Mouse (Mus musculus) heart, embryonic 16.5 days (tissue): ENCODE data around the gene Triap1. TPM values are rescaled to one million over a fixed set of nuclear protein-coding genes. Genes with fewer than 3 reads are reported as not detected.
A peak's percentile ranks its signal among the peaks of the same experiment; 100 is the strongest.

Experiments used
- ATAC-seq: fragments of 200-750 bp; cut with Nextera tagmentation; replicated peaks from 2 replicates; pipeline ENCODE4 v1.8.0; 2017; ENCODE audit warnings: moderate number of reproducible peaks; ENCODE audit not compliant: insufficient read depth, low FRiP score; ENCODE audit errors: extremely low read depth
- H3K27ac ChIP-seq: fragments of 300-500 bp; sonication (generic); 2 replicates; pipeline ENCODE4 v1.5.1; 2014; ENCODE audit warnings: mild to moderate bottlenecking, low read length, control low read depth, moderate library complexity
- H3K27me3 ChIP-seq: fragments of 300-500 bp; sonication (generic); 2 replicates; pipeline ENCODE4 v1.6.1; 2014; ENCODE audit warnings: low read length, mixed read lengths; ENCODE audit not compliant: control insufficient read depth, insufficient read depth
- H3K36me3 ChIP-seq: fragments of 300-500 bp; sonication (generic); 2 replicates; pipeline ENCODE4 v1.6.1; 2014; ENCODE audit not compliant: control insufficient read depth, insufficient read depth
- H3K4me1 ChIP-seq: fragments of 300-500 bp; sonication (generic); 2 replicates; pipeline ENCODE4 v1.6.1; 2014; ENCODE audit warnings: low read length, mixed read lengths; ENCODE audit not compliant: control insufficient read depth, insufficient read depth
- H3K4me2 ChIP-seq: fragments of 300-500 bp; sonication (generic); 2 replicates; pipeline ENCODE4 v1.6.1; 2014; ENCODE audit warnings: low read depth, mild to moderate bottlenecking, control low read depth, low read length
- H3K4me3 ChIP-seq: fragments of 300-500 bp; sonication (generic); 2 replicates; pipeline ENCODE4 v1.5.1; 2014; ENCODE audit warnings: mild to moderate bottlenecking, control low read depth, low read length
- H3K9ac ChIP-seq: fragments of 300-500 bp; sonication (generic); 2 replicates; pipeline ENCODE4 v1.6.1; 2014; ENCODE audit warnings: low read length, control low read depth
- H3K9me3 ChIP-seq: fragments of 300-500 bp; sonication (generic); replicated peaks from 2 replicates; pipeline ENCODE4 v1.6.1; 2016; ENCODE audit warnings: low read length; ENCODE audit not compliant: control insufficient read depth
- WGBS: fragments of 180-500 bp; shearing (Covaris S2); extraction: QIAGEN DNeasy Blood & Tissue Kit; methylation state at CpG from one replicate; pipeline ENCODE4 v1.1.7; 2014; 5-methylcytosine and 5-hydroxymethylcytosine counted together
- polyA plus RNA-seq: library from polyadenylated mRNA; unstranded; fragments of >200 nt; fragmentation: Nextera tagmentation; extraction: Ambion mirVana; gene quantifications from 2 replicates; pipeline ENCODE4 v1.2.1, GENCODE M21; 2015

Gene Triap1
- polyA plus RNA-seq, 1 experiment from 2014 or later: 39.2 TPM

DNA sequence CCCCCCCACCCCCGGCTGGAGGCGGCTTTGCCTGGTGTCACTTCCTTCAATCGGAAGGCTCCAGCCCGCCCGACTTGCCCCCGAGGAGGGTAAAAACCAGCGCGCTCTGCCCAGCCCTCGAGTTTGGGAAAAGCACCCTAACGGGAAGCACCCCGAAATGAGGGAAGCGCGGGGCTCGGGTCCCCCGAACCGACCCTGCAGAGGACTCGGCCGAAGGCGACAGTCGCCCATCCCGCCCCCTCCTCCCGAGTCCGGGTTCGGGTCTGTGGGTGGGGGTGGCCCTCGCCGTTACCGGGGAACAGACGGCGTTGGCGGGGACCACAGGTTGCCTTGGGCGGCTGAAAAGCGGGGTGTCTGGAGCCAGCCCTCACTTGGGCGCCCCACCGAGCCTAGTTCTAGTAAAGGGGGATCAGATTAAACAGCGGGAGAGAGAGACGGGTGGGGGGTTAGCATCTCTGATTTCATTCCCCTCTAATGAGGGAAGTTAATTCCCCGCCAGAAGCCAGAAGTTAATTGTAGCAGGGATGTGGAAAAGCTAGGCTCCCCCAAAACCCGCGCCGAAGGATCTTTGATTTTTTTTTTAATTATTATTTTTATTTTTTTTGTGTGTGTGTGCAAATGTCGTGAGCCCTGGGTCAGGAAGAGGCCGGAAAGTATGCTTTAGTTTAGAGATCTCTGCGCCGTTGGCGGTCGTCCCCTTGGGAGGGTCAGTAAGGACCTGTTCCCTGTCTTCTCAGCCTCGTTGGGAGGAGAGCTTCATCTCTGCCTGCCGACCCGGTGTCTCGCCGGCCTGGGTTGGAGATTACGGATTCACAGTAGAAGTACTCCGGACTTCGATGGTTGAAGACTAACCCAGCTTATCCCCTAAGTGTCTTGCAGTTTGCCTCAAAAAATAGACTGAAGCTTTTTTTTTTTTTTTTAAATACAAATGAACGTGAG, 13.1 kb upstream of the Triap1 start:
- peak overlapping the region; percentile 96 for H3K4me3 ChIP-seq
- peak overlapping the region; percentile 83 for H3K4me2 ChIP-seq
- peaks cover 36% of the 10 kb centered on the region for H3K4me1 ChIP-seq
- H3K36me3 ChIP-seq: peaks cover 17% of the 10 kb centered on the region
- H3K27me3 ChIP-seq: no peaks in the 10 kb centered on the region
- H3K27ac ChIP-seq: peak overlapping the region; percentile 65
- peak overlapping the region; percentile 97 for H3K9ac ChIP-seq
- ATAC-seq: no peak; the same call in 1 of the 2 replicates
- WGBS: under 1% methylated on average over 52 of the region's 55 CpGs
- H3K9me3 ChIP-seq: no peaks in the 10 kb centered on the region

DNA sequence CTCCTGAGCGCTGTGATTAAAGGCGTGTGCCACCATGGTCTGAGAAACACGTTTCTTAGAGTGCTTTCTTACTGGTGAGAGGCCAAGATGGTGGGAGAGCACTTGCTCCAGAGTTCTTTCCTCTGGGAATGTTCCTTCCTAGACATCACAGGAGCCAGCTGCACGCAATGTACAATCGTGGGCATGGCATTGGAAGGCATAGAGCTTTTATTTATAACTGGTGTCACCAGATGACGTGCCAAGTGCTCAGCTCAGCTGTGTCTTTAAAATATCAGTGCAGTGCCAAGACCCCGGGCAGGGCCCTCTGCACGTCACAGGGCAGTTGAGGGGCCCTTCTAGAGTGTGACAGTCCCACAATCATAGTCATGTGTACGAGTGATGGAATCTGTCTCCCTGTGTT, 10.1 kb upstream of the Triap1 start:
- H3K27ac ChIP-seq: peak overlapping the region; percentile 86
- H3K9me3 ChIP-seq: no peaks in the 10 kb centered on the region
- H3K4me2 ChIP-seq: no peak overlapping the region
- H3K27me3 ChIP-seq: no peaks in the 10 kb centered on the region
- no peak overlapping the region for H3K4me3 ChIP-seq
- 60% methylated on average over 9 of the region's 9 CpGs for whole genome bisulfite sequencing
- peaks cover 37% of the 10 kb centered on the region for H3K36me3 ChIP-seq
- 0 out of 2 replicates have a peak, but pooled peaks have one; percentile 28 for ATAC-seq
- peaks cover 38% of the 10 kb centered on the region for H3K4me1 ChIP-seq
- 0 out of 2 replicates have a peak overlapping the region, but pooled peaks have one; percentile 1 for H3K9ac ChIP-seq

DNA sequence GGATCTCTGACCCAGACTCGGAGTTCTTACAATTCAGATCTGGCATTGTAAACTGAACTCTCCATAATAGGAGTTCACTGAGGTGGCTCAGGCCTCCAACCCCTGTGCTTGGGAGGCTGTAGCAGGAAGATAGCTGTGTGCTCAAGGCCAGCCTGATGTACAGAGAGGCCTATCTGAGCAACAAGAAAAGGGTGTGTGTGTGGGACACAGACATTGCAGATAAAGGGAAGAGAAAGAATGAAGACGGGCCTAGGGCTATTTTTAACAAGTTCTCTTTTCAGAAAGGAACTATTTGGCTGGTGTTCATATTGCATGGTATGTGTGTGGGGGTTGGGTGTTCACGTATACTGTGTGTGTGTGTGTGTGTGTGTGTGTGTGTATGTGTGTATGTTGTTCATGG, 7.4 kb upstream of the Triap1 start:
- Histone ChIP-seq H3K27me3 (no peaks in the 10 kb centered on the region), H3K4me3 (no peak overlapping the region), H3K4me2 (no peak overlapping the region), H3K27ac (peak overlapping the region; percentile 65), H3K36me3 (peaks cover 37% of the 10 kb centered on the region), H3K4me1 (peaks cover 29% of the 10 kb centered on the region), H3K9me3 (no peaks in the 10 kb centered on the region), H3K9ac (no peak overlapping the region)
- peak; percentile 35 for ATAC-seq
- 47% methylated on average over 3 of the region's 3 CpGs for WGBS

DNA sequence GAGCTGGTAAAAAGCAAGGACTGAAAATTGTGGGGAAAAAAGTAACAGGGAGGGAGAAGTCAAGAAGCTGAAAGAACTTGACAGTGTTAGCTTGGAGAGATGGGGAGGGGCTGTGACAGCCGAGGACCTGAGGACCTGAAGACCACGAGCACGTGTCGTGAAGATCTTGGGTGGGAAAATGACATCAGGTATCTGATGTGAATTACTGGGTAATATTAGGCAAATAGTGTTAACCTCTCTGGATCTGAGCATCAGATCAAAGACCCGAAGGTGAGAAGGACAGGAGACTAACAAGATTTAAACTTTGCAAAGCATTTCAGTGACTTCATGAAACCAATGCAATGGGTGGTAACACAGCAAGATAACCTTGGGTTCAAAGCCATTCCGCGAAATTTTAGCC, 1.0 kb upstream of the Triap1 start:
- no peak overlapping the region for H3K27ac ChIP-seq
- H3K9ac ChIP-seq: peak overlapping the region; percentile 96; the same call in 1 of the 2 replicates
- no peak for ATAC-seq
- peak overlapping the region; percentile 86 for H3K4me2 ChIP-seq
- H3K9me3 ChIP-seq: no peaks in the 10 kb centered on the region
- H3K27me3 ChIP-seq: no peaks in the 10 kb centered on the region
- H3K36me3 ChIP-seq: peaks cover 29% of the 10 kb centered on the region
- peaks cover 16% of the 10 kb centered on the region for H3K4me1 ChIP-seq
- H3K4me3 ChIP-seq: peak overlapping the region; percentile 95
- WGBS: 16% methylated on average over 7 of the region's 7 CpGs

DNA sequence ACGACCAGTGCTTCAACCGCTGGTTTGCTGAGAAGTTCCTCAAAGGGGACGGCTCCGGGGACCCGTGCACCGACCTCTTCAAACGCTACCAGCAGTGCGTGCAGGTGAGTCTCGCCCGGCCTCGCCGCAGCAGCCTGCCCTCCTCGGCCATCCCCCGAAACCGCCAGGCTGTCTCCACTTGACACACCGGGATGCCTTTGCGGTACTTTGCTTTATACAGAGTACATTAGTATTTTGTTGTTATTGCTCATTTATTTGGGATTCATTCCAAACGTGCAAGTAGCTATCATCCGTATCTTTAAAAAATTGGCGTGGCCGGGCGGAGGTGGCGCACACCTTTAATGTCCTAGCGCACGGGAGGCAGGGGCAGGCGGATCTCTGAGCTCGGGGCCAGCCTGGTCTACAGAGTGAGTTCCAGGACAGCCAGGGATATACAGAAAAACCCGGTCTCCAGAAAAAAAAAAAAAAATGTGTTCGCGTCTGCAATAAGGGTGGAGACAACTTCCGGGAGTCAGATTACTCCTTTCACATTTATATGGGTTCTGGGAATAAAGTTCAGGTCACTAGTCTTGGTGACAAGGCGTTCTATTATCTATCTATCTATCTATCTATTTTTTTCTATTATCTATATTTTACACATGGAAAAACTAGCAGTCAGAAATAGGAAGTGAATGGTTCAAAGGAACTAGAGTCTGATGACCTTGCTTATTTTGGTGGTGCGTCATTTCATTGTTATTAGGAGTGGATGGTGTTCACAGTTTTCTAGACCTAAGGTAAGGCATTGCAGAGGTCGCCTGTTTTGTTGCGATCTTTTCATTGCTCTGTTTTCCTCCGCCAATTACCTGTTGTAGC, 515 bp downstream of the Triap1 start:
- Histone ChIP-seq H3K4me1 (peaks cover 16% of the 10 kb centered on the region), H3K27me3 (no peaks in the 10 kb centered on the region), H3K36me3 (peaks cover 35% of the 10 kb centered on the region), H3K9me3 (no peaks in the 10 kb centered on the region), H3K9ac (peak overlapping the region; percentile 96), H3K4me2 (peak overlapping the region; percentile 86), H3K27ac (peak overlapping the region; percentile 77), H3K4me3 (peak overlapping the region; percentile 95)
- whole genome bisulfite sequencing: 8% methylated on average over 36 of the region's 36 CpGs
- ATAC-seq: peak; percentile 49

DNA sequence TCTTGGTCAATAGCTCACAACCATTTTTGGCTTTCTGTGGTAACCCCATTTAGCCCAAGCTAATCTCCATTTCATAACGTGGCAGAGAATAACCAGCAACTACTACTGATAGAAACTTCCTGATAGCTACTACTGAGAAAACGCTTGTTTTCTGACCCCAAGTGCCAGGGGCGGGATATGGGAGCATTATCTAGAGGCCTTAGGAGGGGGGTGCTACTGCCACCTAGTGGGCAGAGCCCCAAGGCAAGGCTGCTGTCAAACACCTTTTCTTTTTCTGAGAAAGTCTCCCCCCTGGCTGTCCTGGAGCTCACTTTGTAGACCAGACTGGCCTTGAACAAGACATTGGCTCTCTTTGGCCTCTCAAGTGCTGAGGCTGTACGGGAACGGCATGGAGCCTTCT, 6.5 kb downstream of the Triap1 start:
- H3K4me2 ChIP-seq: peak overlapping the region; percentile 76
- H3K27ac ChIP-seq: peak overlapping the region; percentile 83
- ATAC-seq: peak; percentile 51; the same call in 1 of the 2 replicates
- H3K27me3 ChIP-seq: no peaks in the 10 kb centered on the region
- peaks cover 35% of the 10 kb centered on the region for H3K36me3 ChIP-seq
- peak overlapping the region; percentile 68 for H3K4me3 ChIP-seq
- H3K9me3 ChIP-seq: no peaks in the 10 kb centered on the region
- 2% methylated on average over 5 of the region's 5 CpGs for WGBS
- H3K9ac ChIP-seq: peak overlapping the region; percentile 95
- H3K4me1 ChIP-seq: peaks cover 9% of the 10 kb centered on the region

DNA sequence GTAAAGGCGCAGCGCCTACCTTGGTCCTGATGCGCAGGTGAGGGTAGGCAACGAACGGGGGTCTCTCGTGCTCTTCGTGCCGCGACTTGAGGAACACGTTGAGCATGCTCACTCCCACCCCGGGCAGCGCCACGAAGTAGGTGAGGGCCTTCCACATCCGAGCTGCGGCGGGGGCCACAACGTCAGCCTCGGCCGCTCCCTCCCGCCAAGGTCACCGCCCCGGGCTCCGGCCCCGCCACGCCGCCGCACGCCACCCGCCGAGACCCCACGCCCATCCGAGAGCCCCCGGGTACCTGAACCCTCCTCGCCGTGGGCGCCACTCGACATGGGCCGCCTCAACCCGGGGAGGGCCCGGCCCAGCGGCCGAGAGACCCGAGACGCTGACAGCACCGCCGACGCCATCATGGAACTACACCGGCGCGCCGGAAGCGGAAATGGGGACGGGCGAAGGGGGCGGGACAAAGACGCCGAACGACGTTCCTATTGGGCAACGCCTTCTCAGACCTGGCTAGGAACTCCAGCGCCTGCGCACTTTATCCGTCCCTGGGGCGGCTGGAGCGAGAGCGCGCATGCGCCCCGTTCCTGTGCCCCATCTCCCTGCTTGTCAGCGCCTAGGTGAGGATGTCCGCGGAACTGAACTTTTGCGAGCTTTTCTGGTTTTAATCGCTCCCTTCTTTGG, 7.7 kb downstream of the Triap1 start, which contains the start of gene Cox6a1:
Cox6a1 (minus strand) TSS at position 436 of the 679 bp plus-strand sequence.
- ATAC-seq: peak; percentile 95
- Histone ChIP-seq H3K36me3 (peaks cover 25% of the 10 kb centered on the region), H3K9ac (peak within 1 kb of the TSS; percentile 95), H3K4me3 (peak within 1 kb of the TSS; percentile 68), H3K9me3 (no peaks in the 10 kb centered on the region), H3K4me2 (peak within 1 kb of the TSS; percentile 82), H3K27me3 (no peaks in the 10 kb centered on the region), H3K27ac (peak within 1 kb of the TSS; percentile 83), H3K4me1 (peaks cover 9% of the 10 kb centered on the region)
- WGBS: under 1% methylated on average over 71 of the region's 74 CpGs

DNA sequence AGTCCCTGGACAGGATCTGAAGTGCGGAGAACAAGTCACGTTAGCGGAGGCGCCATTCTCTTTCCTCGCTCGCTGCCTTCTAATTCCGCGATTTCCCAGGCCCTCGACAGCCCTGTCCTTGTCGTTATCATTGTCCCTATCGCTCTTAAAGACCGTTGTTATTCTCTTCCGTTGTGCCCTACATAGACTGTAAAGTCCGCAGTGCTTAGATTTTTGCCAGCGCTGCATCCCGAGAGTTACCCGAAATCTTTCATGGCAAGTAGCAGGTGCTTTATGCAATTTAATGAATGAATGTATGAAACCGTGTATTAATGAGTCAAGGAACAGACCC, 8.2 kb downstream of the Triap1 start:
- ATAC-seq: peak; percentile 5; the same call in 1 of the 2 replicates
- WGBS: under 1% methylated on average over 18 of the region's 18 CpGs
- peak overlapping the region; percentile 79 for H3K27ac ChIP-seq

More for the DNA sequence above, 8.2 kb downstream of the Triap1 start:
- Histone ChIP-seq H3K36me3 (peaks cover 20% of the 10 kb centered on the region), H3K9ac (peak overlapping the region; percentile 79), H3K4me2 (peak overlapping the region; percentile 82), H3K4me3 (peak overlapping the region; percentile 68), H3K4me1 (peaks cover 9% of the 10 kb centered on the region), H3K9me3 (no peaks in the 10 kb centered on the region), H3K27me3 (no peaks in the 10 kb centered on the region)
